Comparison of ENCODE assay signal across 23 mouse cellular contexts in the genomic region with DNA sequence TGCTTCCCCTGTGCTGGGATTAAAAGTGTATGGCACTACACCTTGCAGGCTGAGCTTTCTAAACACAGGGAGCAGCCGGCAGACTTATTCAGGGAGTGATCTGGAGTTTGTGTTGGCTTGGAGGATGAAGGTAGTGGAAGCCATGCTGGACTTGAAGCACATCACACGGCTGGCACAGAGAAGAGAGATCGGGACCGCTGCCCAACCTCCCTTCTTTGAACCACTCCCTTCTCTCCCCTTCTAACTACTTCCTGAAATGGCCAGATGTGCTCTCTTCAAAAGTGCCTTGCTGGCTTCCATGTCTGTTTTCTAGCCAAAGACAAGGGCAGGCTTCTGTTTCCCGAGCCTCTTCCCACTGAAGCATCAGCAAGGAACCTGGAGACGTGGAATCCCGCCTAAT. TPM values are rescaled to one million over a fixed set of nuclear protein-coding genes. Genes with fewer than 3 reads are reported as not detected.
DNase-seq lines count a peak whose midpoint lies in the region; ATAC-seq and TF ChIP-seq lines count a peak whose summit lies in the region.
"Had no signal": no experiment of that assay in that cellular context is flagged by ENCODE, and none has a peak within 500 bp of the region (broad histone marks: within the 10 kb centered on the region; RNA-seq: fewer than 3 reads in every experiment).

No protein-coding gene starts in this region.

- H3K27ac ChIP-seq in gastrocnemius, adult 2 months: peak overlapping the region; percentile 72; the same call in 1 of the 2 replicates
- H3K27ac ChIP-seq: heart, embryonic 13.5 days; hindbrain, embryonic 12.5 days had no signal

- H3K4me3 ChIP-seq in gastrocnemius, adult 2 months: no peak overlapping the region
- H3K4me3 ChIP-seq: heart, embryonic 13.5 days; hindbrain, embryonic 12.5 days had no signal

- TF ChIP-seq CTCF in gastrocnemius, adult 2 months (IDR thresholded peaks at IDR 0.05): no peak

- ATAC-seq in megakaryocyte, adult 5-6 weeks (ENCODE audit: poor library complexity, severe bottlenecking): 0 out of 2 replicates have a peak, but pooled peaks have one; percentile 45
- ATAC-seq: hindbrain, embryonic 16.5 days; inflammation-experienced regulatory T-cells, adult 6 months; intestine, postnatal 0 days; Patski had no signal

- intact Hi-C loops in heart, postnatal 25 days (cut with DNase I): loop anchor here (5.0 kb wide), 1 partner anchor 40 kb away; no protein-coding TSS in a partner anchor
- intact Hi-C loops in gastrocnemius, adult 2 months (cut with DNase I): no loop called here

- peak; percentile 90 for DNase-seq in heart, adult 11 months
- no peak for DNase-seq in heart, postnatal 25 days (ENCODE audit: low spot score)
- DNase-seq in gastrocnemius, adult 2 months: peak; percentile 59
- DNase-seq in gastrocnemius, postnatal 25 days: peak; percentile 29
- DNase-seq in kidney, postnatal 36 days: no peak
- no peak for DNase-seq in ovary, postnatal 10 days (ENCODE audit: low spot score)
- DNase-seq in MN1 (ENCODE audit: low spot score): no peak
- DNase-seq: adrenal gland, adult 8-10 months; cerebellum, adult 11-12 months; cerebellum, adult 9-10 months; cerebellum, postnatal 36 days; heart, postnatal 4 days; kidney, adult 8-10 months had no signal

RNA-seq across cellular contexts. Expression of a gene that starts 12.6 kb away (rescaled TPM):
- total RNA-seq in heart, postnatal 25 days (2021): not detected
- under 1 TPM in 1 of 2 experiments, not detected in 1; 0.17 TPM for total RNA-seq in gastrocnemius, adult 2 months (2021)
- not detected for total RNA-seq in gastrocnemius, postnatal 25 days (2021)
- total RNA-seq in megakaryocyte, adult 5-6 weeks (2015): not detected in 2 replicates
- not detected in 2 replicates for total RNA-seq in megakaryocyte, adult 5-6 weeks (2017)
- total RNA-seq: adrenal gland, adult 8-10 months; adrenal gland, postnatal 4 days; granulocyte monocyte progenitor cell, adult 5-6 weeks; heart, postnatal 4 days; MEL had no signal

RNA-seq across cellular contexts. Expression of a gene that starts 43.4 kb away (rescaled TPM):
- under 1 TPM; 0.34 to 0.47 TPM for total RNA-seq in heart, postnatal 25 days (2021)
- total RNA-seq in gastrocnemius, adult 2 months (2021): not detected
- total RNA-seq in gastrocnemius, postnatal 25 days (2021): not detected
- not detected in 2 replicates for total RNA-seq in megakaryocyte, adult 5-6 weeks (2015)
- total RNA-seq in megakaryocyte, adult 5-6 weeks (2017): 0.44 TPM in 1 of 2 replicates, not detected in the other
- total RNA-seq: adrenal gland, adult 8-10 months; adrenal gland, postnatal 4 days; granulocyte monocyte progenitor cell, adult 5-6 weeks; MEL had no signal

Comparison
In these comparisons a context has a peak if more than half of its experiments do, and no peak if none do; other contexts are left out.
1. DNase-seq: peak in heart, adult 11 months (single experiment), gastrocnemius, adult 2 months (single experiment) and gastrocnemius, postnatal 25 days (single experiment); none in heart, postnatal 25 days (single experiment), kidney, postnatal 36 days (0 of 2), ovary, postnatal 10 days (single experiment) and MN1 (single experiment).